Mouse (Mus musculus): Measurements from ENCODE around the gene Vamp5. TPM values are rescaled to one million over a fixed set of nuclear protein-coding genes. Genes with fewer than 3 reads are reported as not detected.

Vamp5 gene
- 11.6 and 13.3 TPM in 2 replicates for polyA plus RNA-seq (2012; rRNA removed)

GRCm38 (mm10) chr6:72380131-72380770 lies at the start of gene Vamp5:
Vamp5 (minus strand) TSS chr6:72380468.

GRCm38 (mm10) chr6:72414076-72414756 lies 33.9 kb upstream of the Vamp5 start, which contains the start of gene Ggcx:
Ggcx (plus strand) TSS chr6:72414308.

GRCm38 (mm10) chr6:72389941-72390771 lies 9.9 kb upstream of the Vamp5 start, which contains the start of gene Vamp8:
Vamp8 (minus strand) TSS chr6:72390703.

GRCm38 (mm10) chr6:72366844-72367443 lies 13.3 kb downstream of the Vamp5 start, which contains the start of gene Rnf181:
Rnf181 (minus strand) TSS chr6:72366956.

GRCm38 (mm10) chr6:72355066-72355911 lies 25.0 kb downstream of the Vamp5 start, which contains the start of gene Tmem150a:
Tmem150a (plus strand) TSS chr6:72355447.

GRCm38 (mm10) chr6:72347166-72347941 lies 32.9 kb downstream of the Vamp5 start, which contains the start of gene 0610030E20Rik:
0610030E20Rik (plus strand) TSS chr6:72347317.

GRCm38 (mm10) chr6:72345074-72345567 lies 35.1 kb downstream of the Vamp5 start, which contains the start of gene Usp39:
Usp39 (minus strand) TSS chr6:72345184.

Other genes starting within 250 kb of the Vamp5 start
- 1.7 and 3.1 TPM in 2 replicates for gene Atoh8, start 144.9 kb downstream of the Vamp5 start, polyA plus RNA-seq (2012; rRNA removed)
- gene Sftpb, start 75.9 kb downstream of the Vamp5 start, polyA plus RNA-seq (2012; rRNA removed) = 0.26 and 0.39 TPM in 2 replicates
- 40.9 and 41.5 TPM in 2 replicates for gene Usp39, start 35.3 kb downstream of the Vamp5 start, polyA plus RNA-seq (2012; rRNA removed)
- gene 0610030E20Rik, start 33.2 kb downstream of the Vamp5 start, polyA plus RNA-seq (2012; rRNA removed) = 20.0 and 20.9 TPM in 2 replicates
- 46.0 and 52.2 TPM in 2 replicates for gene Tmem150a, start 25.0 kb downstream of the Vamp5 start, polyA plus RNA-seq (2012; rRNA removed)
- gene Rnf181, start 13.5 kb downstream of the Vamp5 start, polyA plus RNA-seq (2012; rRNA removed) = 60.0 and 60.7 TPM in 2 replicates
- gene Vamp8, start 10.2 kb upstream of the Vamp5 start, polyA plus RNA-seq (2012; rRNA removed) = 16.6 and 18.5 TPM in 2 replicates
- 19.1 and 19.3 TPM in 2 replicates for gene Ggcx, start 33.8 kb upstream of the Vamp5 start, polyA plus RNA-seq (2012; rRNA removed)
- gene Mat2a, start 59.1 kb upstream of the Vamp5 start, polyA plus RNA-seq (2012; rRNA removed) = 287 and 303 TPM in 2 replicates
- 0.56 and 0.57 TPM in 2 replicates for gene Sh2d6, start 141.2 kb upstream of the Vamp5 start, polyA plus RNA-seq (2012; rRNA removed)
- 5.1 and 8.3 TPM in 2 replicates for gene Capg, start 163.9 kb upstream of the Vamp5 start, polyA plus RNA-seq (2012; rRNA removed)
- 14.2 and 14.4 TPM in 2 replicates for gene Elmod3, start 217.9 kb upstream of the Vamp5 start, polyA plus RNA-seq (2012; rRNA removed)
- gene Retsat, start 218.0 kb upstream of the Vamp5 start, polyA plus RNA-seq (2012; rRNA removed) = 3.8 TPM in 2 replicates
- gene Tgoln1, start 236.5 kb upstream of the Vamp5 start, polyA plus RNA-seq (2012; rRNA removed) = 26.6 and 30.1 TPM in 2 replicates